Mouse (Mus musculus): Measurements from ENCODE around the gene Fam69a. TPM values are rescaled to one million over a fixed set of nuclear protein-coding genes. Genes with fewer than 3 reads are reported as not detected.

Fam69a gene
- polyA plus RNA-seq, 1 experiment from 2014 or later, result 23.6 TPM

DNA sequence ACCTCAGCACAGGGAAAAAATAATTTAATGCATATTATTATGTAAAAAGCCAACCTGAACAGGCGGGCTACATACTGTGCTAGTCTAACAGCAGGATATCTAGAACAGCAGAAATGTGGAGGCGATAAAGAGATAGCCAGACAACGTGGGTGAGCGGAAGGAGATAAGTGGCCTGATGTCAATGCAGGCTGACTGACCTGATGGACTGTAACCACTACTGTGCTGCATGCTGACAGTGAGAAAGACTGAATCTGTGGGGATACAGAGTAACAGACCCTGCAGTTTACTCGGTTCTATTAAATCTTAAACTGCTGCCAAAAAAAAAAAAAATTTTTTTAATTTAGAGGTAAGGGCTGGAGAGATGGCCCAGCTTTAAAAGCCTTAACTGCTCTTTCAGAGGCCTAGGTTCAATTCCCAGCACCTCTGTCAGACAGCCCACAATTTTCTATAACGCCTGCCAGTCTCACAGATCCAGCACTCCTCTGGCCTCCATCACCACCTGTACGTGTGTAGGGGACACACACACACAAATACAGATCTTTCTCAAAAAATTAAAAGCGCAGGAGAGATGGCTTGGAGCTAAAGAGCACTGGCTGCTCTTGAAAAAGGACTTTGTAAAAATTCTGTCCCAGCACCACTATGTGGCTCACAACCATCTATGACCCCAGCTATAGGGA lies 27.1 kb downstream of the Fam69a start:
- TF ChIP-seq CTCF (IDR thresholded peaks at IDR 0.05; ENCODE audit: low read depth), result no peak
- Histone ChIP-seq H3K27ac (no peak overlapping the region), H3K9ac (ENCODE audit: low read depth, low read length) (no peak overlapping the region), H3K9me3 (replicated peaks; ENCODE audit: low read length) (no peaks in the 10 kb centered on the region), H3K4me1 (replicated peaks; ENCODE audit: insufficient read depth, low read length) (0 out of 2 replicates have a peak, but pooled peaks cover 12% of the 10 kb centered on the region), H3K4me2 (ENCODE audit: low read length) (no peak overlapping the region), H3K36me3 (ENCODE audit: insufficient read depth, low read length) (no peaks in the 10 kb centered on the region), H3K27me3 (ENCODE audit: insufficient read depth, low read length) (no peaks in the 10 kb centered on the region), H3K4me3 (replicated peaks; ENCODE audit: low read depth, low read length) (no peak overlapping the region)
- WGBS, result 92% methylated on average over 8 of the region's 8 CpGs
- ATAC-seq (replicated peaks; ENCODE audit: low FRiP score, low read depth) (no peak), DNase-seq (ENCODE audit: low spot score) (no peak)

- 69% methylated on average over 5 of the region's 5 CpGs for WGBS
Observed at GRCm38 (mm10) chr5:107950643-107951042, 36.2 kb downstream of the Fam69a start.

DNA sequence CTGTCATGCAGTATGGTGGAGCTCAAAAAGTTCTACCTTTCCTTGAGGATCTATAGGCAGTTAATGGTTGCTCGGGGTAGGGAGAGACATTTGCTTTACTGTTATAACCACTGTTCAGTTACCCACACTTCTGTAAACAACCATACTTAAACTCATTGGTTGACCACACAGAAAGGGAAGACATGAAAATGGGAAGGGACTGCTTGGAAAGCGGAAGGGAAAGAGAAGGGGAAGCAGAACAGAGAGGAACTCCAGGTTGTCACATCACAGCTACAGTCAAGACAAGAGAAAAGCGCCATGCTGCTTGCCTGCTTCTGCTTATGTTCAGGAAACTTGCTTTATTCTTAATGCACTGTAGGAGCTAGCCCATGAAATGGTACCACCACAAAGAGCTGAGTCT lies 37.3 kb downstream of the Fam69a start:
- no peak for DNase-seq (ENCODE audit: low spot score)
- Histone ChIP-seq H3K9me3 (replicated peaks; ENCODE audit: low read length) (no peaks in the 10 kb centered on the region), H3K27me3 (ENCODE audit: insufficient read depth, low read length) (no peaks in the 10 kb centered on the region), H3K4me2 (ENCODE audit: low read length) (no peak overlapping the region), H3K9ac (ENCODE audit: low read depth, low read length) (no peak overlapping the region), H3K4me1 (replicated peaks; ENCODE audit: insufficient read depth, low read length) (no peaks in the 10 kb centered on the region), H3K27ac (no peak overlapping the region), H3K36me3 (ENCODE audit: insufficient read depth, low read length) (no peaks in the 10 kb centered on the region), H3K4me3 (replicated peaks; ENCODE audit: low read depth, low read length) (no peak overlapping the region)
- WGBS, result 84% methylated on average over 3 of the region's 3 CpGs
- TF ChIP-seq CTCF (IDR thresholded peaks at IDR 0.05; ENCODE audit: low read depth), result no peak
- no peak for ATAC-seq (replicated peaks; ENCODE audit: low FRiP score, low read depth)

More at GRCm38 (mm10) chr5:107950643-107951042, 36.2 kb downstream of the Fam69a start:
- no peaks in the 10 kb centered on the region for H3K9me3 ChIP-seq (replicated peaks; ENCODE audit: low read length)
- H3K4me1 ChIP-seq (replicated peaks; ENCODE audit: insufficient read depth, low read length), result no peaks in the 10 kb centered on the region
- no peak overlapping the region for H3K9ac ChIP-seq (ENCODE audit: low read depth, low read length)
- no peaks in the 10 kb centered on the region for H3K36me3 ChIP-seq (ENCODE audit: insufficient read depth, low read length)
- ATAC-seq (replicated peaks; ENCODE audit: low FRiP score, low read depth) (no peak), DNase-seq (ENCODE audit: low spot score) (no peak)
- no peaks in the 10 kb centered on the region for H3K27me3 ChIP-seq (ENCODE audit: insufficient read depth, low read length)
- no peak for TF ChIP-seq CTCF (IDR thresholded peaks at IDR 0.05; ENCODE audit: low read depth)
- H3K27ac ChIP-seq, result no peak overlapping the region
- H3K4me3 ChIP-seq (replicated peaks; ENCODE audit: low read depth, low read length), result no peak overlapping the region
- no peak overlapping the region for H3K4me2 ChIP-seq (ENCODE audit: low read length)

GRCm38 (mm10) chr5:107948899-107949298 lies 38.0 kb downstream of the Fam69a start:
- Histone ChIP-seq H3K4me1 (replicated peaks; ENCODE audit: insufficient read depth, low read length) (no peaks in the 10 kb centered on the region), H3K27ac (no peak overlapping the region), H3K36me3 (ENCODE audit: insufficient read depth, low read length) (no peaks in the 10 kb centered on the region), H3K9me3 (replicated peaks; ENCODE audit: low read length) (no peaks in the 10 kb centered on the region), H3K4me3 (replicated peaks; ENCODE audit: low read depth, low read length) (no peak overlapping the region), H3K27me3 (ENCODE audit: insufficient read depth, low read length) (no peaks in the 10 kb centered on the region), H3K9ac (ENCODE audit: low read depth, low read length) (no peak overlapping the region), H3K4me2 (ENCODE audit: low read length) (no peak overlapping the region)
- no peak for TF ChIP-seq CTCF (IDR thresholded peaks at IDR 0.05; ENCODE audit: low read depth)
- no peak for ATAC-seq (replicated peaks; ENCODE audit: low FRiP score, low read depth)
- DNase-seq (ENCODE audit: low spot score), result no peak
- WGBS, result 84% methylated on average over 1 of the region's 1 CpGs

GRCm38 (mm10) chr5:107947548-107947947 lies 39.3 kb downstream of the Fam69a start:
- DNase-seq (ENCODE audit: low spot score) (peak; percentile 33), ATAC-seq (replicated peaks; ENCODE audit: low FRiP score, low read depth) (no peak)
- Histone ChIP-seq H3K27me3 (ENCODE audit: insufficient read depth, low read length) (no peaks in the 10 kb centered on the region), H3K9ac (ENCODE audit: low read depth, low read length) (no peak overlapping the region), H3K4me3 (replicated peaks; ENCODE audit: low read depth, low read length) (no peak overlapping the region), H3K36me3 (ENCODE audit: insufficient read depth, low read length) (no peaks in the 10 kb centered on the region), H3K4me2 (ENCODE audit: low read length) (no peak overlapping the region), H3K4me1 (replicated peaks; ENCODE audit: insufficient read depth, low read length) (no peaks in the 10 kb centered on the region), H3K9me3 (replicated peaks; ENCODE audit: low read length) (no peaks in the 10 kb centered on the region), H3K27ac (no peak overlapping the region)
- TF ChIP-seq CTCF (IDR thresholded peaks at IDR 0.05; ENCODE audit: low read depth), result no peak
- 58% methylated on average over 2 of the region's 2 CpGs for WGBS

GRCm38 (mm10) chr5:107946475-107946874 lies 40.4 kb downstream of the Fam69a start:
- Histone ChIP-seq H3K9me3 (replicated peaks; ENCODE audit: low read length) (no peaks in the 10 kb centered on the region), H3K4me2 (ENCODE audit: low read length) (no peak overlapping the region), H3K27ac (no peak overlapping the region), H3K27me3 (ENCODE audit: insufficient read depth, low read length) (no peaks in the 10 kb centered on the region), H3K36me3 (ENCODE audit: insufficient read depth, low read length) (no peaks in the 10 kb centered on the region), H3K4me3 (replicated peaks; ENCODE audit: low read depth, low read length) (no peak overlapping the region), H3K9ac (ENCODE audit: low read depth, low read length) (no peak overlapping the region), H3K4me1 (replicated peaks; ENCODE audit: insufficient read depth, low read length) (no peaks in the 10 kb centered on the region)
- DNase-seq (ENCODE audit: low spot score) (no peak), ATAC-seq (replicated peaks; ENCODE audit: low FRiP score, low read depth) (no peak)
- WGBS, result 83% methylated on average over 1 of the region's 1 CpGs
- TF ChIP-seq CTCF (IDR thresholded peaks at IDR 0.05; ENCODE audit: low read depth), result no peak

DNA sequence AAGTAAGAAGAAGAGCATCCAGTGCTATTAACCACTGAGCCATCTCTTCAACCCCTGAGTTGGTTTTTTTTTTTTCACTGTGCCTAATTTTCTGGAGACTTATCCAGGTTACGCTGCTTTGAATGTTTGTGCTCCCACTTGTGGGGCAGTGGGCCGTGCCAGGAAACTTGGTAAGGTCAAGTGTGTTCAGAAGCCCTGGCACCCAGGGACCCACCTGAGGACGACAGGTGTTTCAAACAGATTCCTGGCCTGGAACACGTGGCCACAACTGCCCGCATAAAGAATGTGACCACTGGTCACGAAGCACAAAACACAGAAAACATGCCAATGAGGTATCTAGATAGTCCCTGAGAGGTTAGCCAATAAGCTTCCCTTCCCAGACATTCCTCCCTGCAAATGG lies 43.4 kb downstream of the Fam69a start:
- Histone ChIP-seq H3K36me3 (ENCODE audit: insufficient read depth, low read length) (no peaks in the 10 kb centered on the region), H3K4me3 (replicated peaks; ENCODE audit: low read depth, low read length) (no peak overlapping the region), H3K9me3 (replicated peaks; ENCODE audit: low read length) (no peaks in the 10 kb centered on the region), H3K27ac (no peak overlapping the region), H3K9ac (ENCODE audit: low read depth, low read length) (no peak overlapping the region), H3K4me2 (ENCODE audit: low read length) (no peak overlapping the region), H3K4me1 (replicated peaks; ENCODE audit: insufficient read depth, low read length) (no peaks in the 10 kb centered on the region), H3K27me3 (ENCODE audit: insufficient read depth, low read length) (no peaks in the 10 kb centered on the region)
- no peak for TF ChIP-seq CTCF (IDR thresholded peaks at IDR 0.05; ENCODE audit: low read depth)
- ATAC-seq (replicated peaks; ENCODE audit: low FRiP score, low read depth) (no peak), DNase-seq (ENCODE audit: low spot score) (no peak)
- 86% methylated on average over 6 of the region's 6 CpGs for WGBS

Data from kidney, postnatal 0 days (tissue).